Mouse (Mus musculus) left cerebral cortex, adult 18-20 months (tissue): ENCODE results near the gene Kcnc3. TPM values are rescaled to one million over a fixed set of nuclear protein-coding genes. Genes with fewer than 3 reads are reported as not detected.

Experiments used
- total RNA-seq, 2 experiments: library from RNA; stranded (reverse); gene quantifications; 2 replicates each; pipeline ENCODE4 v1.2.3; 2021

The Kcnc3 gene
- total RNA-seq, 2 experiments from 2014 or later = 94.5 to 111 TPM

Other genes starting within 250 kb of the Kcnc3 start
- gene Syt3, start 206.6 kb upstream of the Kcnc3 start, total RNA-seq = 10 to 100 TPM; 56.6 to 66.2 TPM
- gene 1700008O03Rik, start 204.8 kb upstream of the Kcnc3 start, total RNA-seq = 1 to 10 TPM in 1 of 2 experiments, under 1 TPM in 1; 0.98 to 2.7 TPM
- 100 to 1,000 TPM; 284 to 289 TPM for gene Lrrc4b, start 161.6 kb upstream of the Kcnc3 start, total RNA-seq
- gene Aspdh, start 125.3 kb upstream of the Kcnc3 start, total RNA-seq = 1 to 10 TPM; 5.0 to 5.6 TPM
- gene Josd2, start 122.7 kb upstream of the Kcnc3 start, total RNA-seq = 10 to 100 TPM; 76.7 to 77.9 TPM
- 100 to 1,000 TPM; 206 to 210 TPM for gene Emc10, start 94.1 kb upstream of the Kcnc3 start, total RNA-seq
- 10 to 100 TPM; 15.1 to 15.5 TPM for gene Fam71e1, start 94.1 kb upstream of the Kcnc3 start, total RNA-seq
- gene Mybpc2, start 66.0 kb upstream of the Kcnc3 start, total RNA-seq = under 1 TPM; 0.12 to 0.28 TPM
- under 1 TPM; 0.12 to 0.21 TPM for gene Spib, start 58.6 kb upstream of the Kcnc3 start, total RNA-seq
- gene Pold1, start 41.8 kb upstream of the Kcnc3 start, total RNA-seq = 10 to 100 TPM in 1 of 2 experiments, 1 to 10 TPM in 1; 9.7 to 10.8 TPM
- gene Nr1h2, start 36.7 kb upstream of the Kcnc3 start, total RNA-seq = 10 to 100 TPM; 75.2 to 85.6 TPM
- under 1 TPM in 1 of 2 experiments, not detected in 1; 0.37 TPM for gene Napsa, start 18.3 kb upstream of the Kcnc3 start, total RNA-seq
- 10 to 100 TPM; 22.4 to 24.4 TPM for gene Myh14, start 80.2 kb downstream of the Kcnc3 start, total RNA-seq
- gene Izumo2, start 118.1 kb downstream of the Kcnc3 start, total RNA-seq = not detected
- gene Vrk3, start 157.7 kb downstream of the Kcnc3 start, total RNA-seq = 10 to 100 TPM; 25.5 to 26.5 TPM
- gene Zfp473, start 160.4 kb downstream of the Kcnc3 start, total RNA-seq = under 1 TPM; 0.23 to 0.89 TPM
- 10 to 100 TPM; 33.0 to 38.1 TPM for gene Nup62, start 225.4 kb downstream of the Kcnc3 start, total RNA-seq
- gene Il4i1, start 225.7 kb downstream of the Kcnc3 start, total RNA-seq = 1 to 10 TPM; 1.8 to 2.3 TPM
- 10 to 100 TPM; 21.2 to 27.8 TPM for gene Atf5, start 226.0 kb downstream of the Kcnc3 start, total RNA-seq